Mouse (Mus musculus) T-helper 17 cell (primary cell): ENCODE measurements around the gene Tmem247.

Experiments used
- in situ Hi-C, 2 experiments: fragments of 300-600 bp; cut with MboI, MseI; formaldehyde crosslinking; loops; 1 replicate in 1 of 2; 2 replicates in 1 of 2; pipeline ENCODE4 v1.15.1; 2025; ENCODE audit warnings: high pct_unique_total_duplicates in 2 of 2

Tmem247 gene

GRCm38 (mm10) chr17:86913003-86913607, 4.0 kb upstream of the Tmem247 start:
- in situ Hi-C loops = no loop called here

DNA sequence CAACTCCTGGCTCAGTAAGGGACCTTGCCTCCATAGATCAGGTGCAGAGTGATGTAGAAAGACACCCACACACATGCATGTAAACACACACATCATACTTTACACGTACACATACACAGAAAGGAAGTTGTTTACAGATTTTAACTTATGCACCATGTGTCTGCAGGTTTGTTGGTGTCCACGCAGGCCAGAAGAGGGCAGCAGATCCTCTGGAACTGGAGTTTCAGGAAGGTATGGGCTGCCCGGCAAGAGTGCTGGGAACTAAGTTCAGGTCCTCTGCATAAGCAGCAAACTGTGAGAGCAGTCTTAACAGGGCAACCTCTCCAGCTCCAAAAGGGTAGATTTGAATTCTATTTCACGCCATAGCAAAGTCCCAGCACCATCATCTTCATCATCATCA, 1.6 kb upstream of the Tmem247 start:
- in situ Hi-C loops = loop anchor here (5.0 kb wide), 5 partner anchors 77 to 337 kb away; no protein-coding TSS in a partner anchor

DNA sequence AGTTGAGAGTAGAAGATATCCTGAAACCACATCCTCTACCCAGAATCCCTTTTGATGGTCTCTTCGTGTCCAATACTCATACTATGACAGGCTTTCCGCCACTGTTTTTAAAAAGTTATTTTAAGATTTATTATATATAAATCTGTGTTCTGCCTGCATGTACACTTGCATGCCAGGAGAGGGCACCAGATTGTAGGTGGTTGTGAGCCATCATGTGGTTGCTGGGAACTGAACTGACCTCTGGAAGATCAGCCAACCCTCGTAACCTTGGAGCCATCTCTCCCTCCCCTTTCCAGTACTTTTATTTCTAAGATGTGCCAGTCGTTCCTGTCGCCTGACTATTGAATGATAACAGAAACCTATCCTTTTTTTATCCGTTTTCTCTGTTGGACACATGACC, 1.6 kb downstream of the Tmem247 start:
- in situ Hi-C loops = loop anchor here (5.0 kb wide), 5 partner anchors 74 to 334 kb away; no protein-coding TSS in a partner anchor

GRCm38 (mm10) chr17:86919729-86920128, 2.6 kb downstream of the Tmem247 start:
- in situ Hi-C loops = loop anchor here (5.0 kb wide), 5 partner anchors 73 to 333 kb away; no protein-coding TSS in a partner anchor

DNA sequence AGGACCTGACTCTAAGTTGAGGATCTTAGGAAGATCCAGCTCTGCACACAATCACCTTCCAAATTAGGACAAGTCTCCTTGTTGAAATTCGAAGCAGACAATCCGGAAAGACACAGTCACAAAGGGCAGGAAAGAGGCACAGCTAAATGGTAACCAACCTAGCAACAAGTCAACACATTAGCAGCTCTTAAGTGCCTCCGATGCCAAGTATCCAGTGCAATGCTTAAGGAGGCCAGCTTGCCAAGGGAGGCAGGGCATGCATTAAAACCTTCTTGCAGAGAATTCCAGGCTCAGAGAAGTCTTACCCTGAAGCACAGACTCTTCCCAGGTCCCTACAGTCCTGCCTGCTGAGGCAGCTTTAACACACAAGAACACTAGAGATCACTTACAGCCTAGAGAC, 7.5 kb downstream of the Tmem247 start:
- in situ Hi-C loops = no loop called here

GRCm38 (mm10) chr17:86926836-86927235, 9.7 kb downstream of the Tmem247 start:
- in situ Hi-C loops = no loop called here

DNA sequence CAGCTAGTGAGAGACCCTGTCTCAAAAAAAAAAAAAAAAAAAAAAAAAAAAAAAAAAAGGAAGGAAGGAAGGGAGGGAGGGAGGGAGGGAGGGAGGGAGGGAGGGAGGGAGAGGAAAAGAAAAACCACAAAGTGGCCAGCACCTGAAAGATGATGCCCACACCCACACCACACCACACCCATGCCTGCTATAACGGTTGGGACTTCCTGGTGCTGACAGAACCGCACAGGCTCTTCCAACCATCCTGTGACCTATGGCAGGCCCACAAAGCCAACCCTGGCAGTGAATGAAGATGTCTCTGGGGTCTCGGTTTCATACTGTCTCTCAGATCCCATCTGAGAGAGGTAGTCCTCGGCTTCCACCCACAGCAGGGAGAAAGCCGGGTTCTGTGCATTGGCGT, 12.2 kb downstream of the Tmem247 start:
- in situ Hi-C loops = no loop called here

DNA sequence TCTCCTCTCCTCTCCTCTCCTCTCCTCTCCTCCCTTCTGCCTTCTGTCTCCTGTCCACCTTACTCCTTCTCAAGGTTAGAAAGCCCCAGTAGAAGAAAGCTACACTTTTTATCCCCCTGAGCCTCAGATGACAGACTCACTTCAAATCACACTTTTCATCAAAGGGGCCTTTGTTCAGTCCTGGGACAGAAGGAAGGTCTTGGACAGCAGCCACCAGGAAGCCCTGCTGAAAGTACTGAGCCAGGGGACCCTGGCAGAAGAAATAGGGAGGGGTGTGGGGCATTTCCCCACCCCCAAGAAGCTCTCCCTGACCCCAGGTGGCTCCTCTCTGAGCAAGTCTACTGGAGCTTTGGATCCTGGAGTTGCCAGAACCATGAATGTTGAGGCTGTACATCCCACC, 12.8 kb downstream of the Tmem247 start:
- in situ Hi-C loops = no loop called here

DNA sequence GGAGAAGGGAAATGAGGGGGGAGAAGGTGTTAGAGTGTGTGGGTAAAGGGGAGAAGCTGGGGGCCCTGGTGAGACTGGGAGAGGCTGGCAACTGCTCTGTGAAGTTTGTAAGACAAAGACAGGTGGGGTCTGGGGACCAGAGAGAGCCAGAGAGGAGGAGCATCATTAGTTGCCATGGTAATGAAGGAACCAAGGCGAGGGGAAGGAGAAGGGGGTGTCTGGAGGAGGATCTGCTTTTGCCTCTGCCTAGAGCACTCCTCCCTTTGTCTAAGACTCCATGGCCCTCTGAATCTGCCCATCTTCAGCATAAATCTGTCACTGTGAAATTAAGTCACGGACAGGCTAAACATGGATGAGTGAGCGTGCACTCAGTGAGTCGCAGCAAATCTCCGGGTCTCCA, 15.7 kb downstream of the Tmem247 start:
- in situ Hi-C loops = no loop called here

DNA sequence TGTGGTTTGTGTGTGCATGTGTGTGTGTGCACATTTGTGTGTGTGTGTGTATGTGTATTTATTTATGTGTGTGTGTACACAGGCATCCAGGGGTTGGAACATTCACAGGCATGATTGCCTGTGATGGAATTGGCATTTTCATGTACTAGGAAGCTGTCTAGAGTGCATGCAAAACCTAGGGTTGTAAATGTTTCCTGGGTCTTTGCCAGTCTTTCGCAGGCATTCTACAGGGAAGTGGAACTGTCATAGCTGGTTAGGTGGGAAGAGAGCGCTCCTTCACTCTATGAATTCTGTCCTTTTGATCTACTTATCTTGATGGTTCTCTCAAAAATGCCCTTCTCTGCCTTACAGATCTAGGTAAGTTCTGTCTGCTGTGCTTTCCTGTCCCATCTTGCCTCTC, 19.9 kb downstream of the Tmem247 start:
- in situ Hi-C loops = no loop called here

DNA sequence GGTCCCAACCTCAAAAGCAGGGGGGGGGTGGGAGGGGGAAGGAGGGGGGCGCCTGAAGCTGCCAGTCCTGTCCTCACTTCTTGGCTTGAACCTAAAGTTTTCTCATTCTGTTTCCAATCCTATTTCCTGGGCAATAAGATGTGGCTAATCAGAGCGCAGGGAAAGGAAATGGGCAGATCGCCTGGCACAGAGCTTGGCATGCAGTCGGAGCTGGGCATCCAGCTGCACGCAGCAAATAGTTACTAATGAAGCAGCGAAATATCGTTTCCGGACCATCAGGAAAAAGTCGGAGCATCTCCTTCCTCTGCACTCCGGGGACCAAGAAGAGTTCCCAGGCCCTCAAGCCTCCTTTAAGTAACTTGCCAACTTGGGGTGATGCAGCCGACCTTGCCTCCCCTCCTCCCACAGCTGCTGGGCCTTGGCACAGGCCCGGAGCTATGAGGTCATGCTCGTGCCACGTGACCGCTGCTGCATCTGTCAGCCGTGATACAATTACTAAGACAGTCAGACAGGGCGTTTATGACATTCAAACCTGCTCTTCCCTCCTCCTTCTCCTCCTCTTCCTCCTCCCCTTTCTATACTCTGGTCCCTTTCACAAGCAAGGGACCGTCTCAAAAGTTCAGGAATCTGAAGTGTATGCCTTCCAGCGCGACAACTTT, 20.5 kb downstream of the Tmem247 start:
- in situ Hi-C loops = no loop called here

- in situ Hi-C loops = no loop called here
Observed at GRCm38 (mm10) chr17:86938683-86939082, 21.5 kb downstream of the Tmem247 start.

DNA sequence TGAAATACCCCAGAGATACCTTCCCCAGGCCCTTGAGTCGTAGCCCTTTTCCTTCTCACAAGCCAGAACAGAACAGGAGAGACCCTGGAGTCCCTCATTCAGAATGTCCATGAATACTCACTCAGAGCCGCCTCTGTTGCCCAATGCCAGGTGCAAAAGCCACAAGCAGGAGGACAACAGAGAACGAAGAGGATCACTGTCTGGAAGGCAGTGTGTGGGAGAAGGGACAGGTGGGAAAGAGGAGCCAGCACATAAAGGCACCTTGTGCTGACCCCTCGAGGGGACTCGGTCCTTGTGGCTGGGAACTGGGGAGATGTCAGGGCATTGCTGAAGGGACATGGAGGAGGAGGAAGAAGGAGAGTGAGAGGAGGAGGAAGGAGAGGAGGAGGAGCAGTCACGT, 25.0 kb downstream of the Tmem247 start:
- in situ Hi-C loops = no loop called here

GRCm38 (mm10) chr17:86943158-86943557, 26.0 kb downstream of the Tmem247 start:
- in situ Hi-C loops = no loop called here

DNA sequence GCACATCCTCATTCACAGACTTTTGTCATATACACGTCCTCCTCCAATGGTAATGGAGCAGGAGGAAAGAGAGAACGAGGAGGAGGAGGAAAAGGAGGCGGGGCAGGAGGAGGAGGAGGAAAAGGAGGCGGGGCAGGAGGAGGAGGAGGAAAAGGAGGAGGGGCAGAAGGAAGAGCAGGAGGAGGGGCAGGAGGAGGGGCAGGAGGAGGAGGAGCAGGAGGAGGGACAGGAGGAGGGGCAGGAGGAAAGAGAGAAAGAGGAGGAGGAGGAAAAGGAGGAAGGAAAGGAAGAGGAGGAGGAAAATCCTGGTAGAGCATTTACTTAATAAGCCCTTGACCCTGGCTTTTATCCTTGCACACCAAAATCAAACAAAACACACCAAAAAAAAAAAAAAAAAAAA, 28.9 kb downstream of the Tmem247 start:
- in situ Hi-C loops = no loop called here

- in situ Hi-C loops = no loop called here
Observed at GRCm38 (mm10) chr17:86947840-86948796, 31.0 kb downstream of the Tmem247 start, which contains the start of gene Atp6v1e2. Atp6v1e2 (minus strand) TSS chr17:86947897.

GRCm38 (mm10) chr17:86948801-86949200, 31.7 kb downstream of the Tmem247 start:
- in situ Hi-C loops = no loop called here

DNA sequence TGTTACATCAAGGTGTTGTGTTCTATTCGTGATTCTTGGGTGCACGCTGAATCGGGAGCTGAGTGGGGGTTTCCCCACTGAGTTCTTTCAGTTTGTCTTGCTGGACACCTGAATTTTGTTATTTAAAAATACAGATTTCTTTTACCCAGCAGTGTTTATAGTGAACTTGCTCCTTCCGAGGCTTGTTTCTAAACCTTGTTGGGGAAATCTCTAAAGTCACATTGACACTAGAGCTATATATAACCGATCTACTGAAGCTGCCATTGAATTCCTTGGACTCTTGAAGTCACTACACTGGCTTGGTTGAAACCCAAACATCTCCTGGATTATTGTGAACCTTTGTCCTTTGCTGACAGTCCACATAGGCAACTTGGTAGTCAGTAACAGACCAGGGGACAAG, 40.1 kb downstream of the Tmem247 start:
- in situ Hi-C loops = no loop called here

- in situ Hi-C loops = no loop called here
Observed at GRCm38 (mm10) chr17:86957968-86958367, 40.8 kb downstream of the Tmem247 start.

- in situ Hi-C loops = loop anchor here in 1 of 2 experiments (10.0 kb wide), 1 partner anchor 63 kb away; the partner anchor contains the start of genes Cript and Pigf
Observed at GRCm38 (mm10) chr17:86961301-86961841, 44.2 kb downstream of the Tmem247 start.

- in situ Hi-C loops = loop anchor here in 1 of 2 experiments (10.0 kb wide), 1 partner anchor 62 kb away; the partner anchor contains the start of genes Cript and Pigf
Observed at GRCm38 (mm10) chr17:86962297-86962893, 45.2 kb downstream of the Tmem247 start.
